ENCODE assay signal across 11 mouse cellular contexts in genomic region chr1:179041231-179041904, GRCm38 (mm10).
DNase-seq lines count a peak whose midpoint lies in the region; ATAC-seq and TF ChIP-seq lines count a peak whose summit lies in the region.
"Had no signal": no experiment of that assay in that cellular context is flagged by ENCODE, and none has a peak within 500 bp of the region (broad histone marks: within the 10 kb centered on the region; RNA-seq: fewer than 3 reads in every experiment).

No protein-coding gene starts in this region.

- no peaks in the 10 kb centered on the region for H3K9me3 ChIP-seq in heart, embryonic 10.5 days
- no peaks in the 10 kb centered on the region for H3K9me3 ChIP-seq in lung, postnatal 0 days (ENCODE audit: low read length)
- H3K9me3 ChIP-seq: G1E had no signal

- no peak for TF ChIP-seq EP300 in lung, postnatal 0 days (IDR thresholded peaks at IDR 0.05)

- H3K27me3 ChIP-seq in heart, embryonic 10.5 days (ENCODE audit: insufficient read depth, poor library complexity, severe bottlenecking) = no peaks in the 10 kb centered on the region
- no peaks in the 10 kb centered on the region for H3K27me3 ChIP-seq in lung, postnatal 0 days (replicated peaks; ENCODE audit: insufficient read depth, low read length)

- peak; percentile 13 for ATAC-seq in lung, postnatal 0 days

- H3K4me2 ChIP-seq in lung, postnatal 0 days (replicated peaks; ENCODE audit: low read depth, low read length) = no peak overlapping the region
- H3K4me2 ChIP-seq: hindbrain, embryonic 14.5 days had no signal

- no peak overlapping the region for H3K4me3 ChIP-seq in heart, embryonic 10.5 days
- no peak overlapping the region for H3K4me3 ChIP-seq in lung, postnatal 0 days (ENCODE audit: low read depth, low read length)

- H3K36me3 ChIP-seq in heart, embryonic 10.5 days = no peaks in the 10 kb centered on the region
- no peaks in the 10 kb centered on the region for H3K36me3 ChIP-seq in lung, postnatal 0 days (ENCODE audit: insufficient read depth, low read length)

- no peak for TF ChIP-seq CTCF in lung, postnatal 0 days (IDR thresholded peaks at IDR 0.05)

- peaks cover 27% of the 10 kb centered on the region for H3K4me1 ChIP-seq in heart, embryonic 10.5 days
- H3K4me1 ChIP-seq in lung, postnatal 0 days (ENCODE audit: insufficient read depth, low read depth, low read length) = peaks cover 6% of the 10 kb centered on the region; the same call in 1 of the 2 replicates

- peak overlapping the region; percentile 75 for H3K27ac ChIP-seq in heart, embryonic 10.5 days
- no peak overlapping the region for H3K27ac ChIP-seq in lung, postnatal 0 days (ENCODE audit: low read length)
- H3K27ac ChIP-seq: hindbrain, embryonic 14.5 days had no signal

- WGBS in heart, embryonic 10.5 days = 84% methylated on average over 14 of the region's 14 CpGs
- 63% methylated on average over 14 of the region's 14 CpGs for WGBS in lung, postnatal 0 days

- no peak overlapping the region for H3K9ac ChIP-seq in lung, postnatal 0 days (replicated peaks; ENCODE audit: low read depth)
- H3K9ac ChIP-seq: hindbrain, embryonic 14.5 days had no signal

- DNase-seq in adrenal gland, adult 2 months = peak; percentile 43
- no peak for DNase-seq in adrenal gland, adult 8-10 months
- DNase-seq in heart, embryonic 10.5 days (ENCODE audit: low spot score) = no peak
- no peak for DNase-seq in heart, postnatal 36 days
- DNase-seq in lung, postnatal 0 days (ENCODE audit: low spot score) = peak; percentile 20
- DNase-seq in lung, postnatal 25 days (ENCODE audit: low spot score) = no peak
- no peak for DNase-seq in gastrocnemius, adult 18-20 months (ENCODE audit: low spot score)
- DNase-seq in kidney, postnatal 36 days = no peak
- DNase-seq: gastrocnemius, postnatal 36 days had no signal

- intact Hi-C loops in heart, postnatal 36 days (cut with DNase I) = no loop called here

Comparison
In these comparisons a context has a peak if more than half of its experiments do, and no peak if none do; other contexts are left out.
1. DNase-seq: peak in adrenal gland, adult 2 months (single experiment) and lung, postnatal 0 days (single experiment); none in adrenal gland, adult 8-10 months (single experiment), heart, embryonic 10.5 days (single experiment), heart, postnatal 36 days (0 of 2), lung, postnatal 25 days (single experiment), gastrocnemius, adult 18-20 months (single experiment) and kidney, postnatal 36 days (0 of 2).